ENCODE assay signal across 8 mouse cellular contexts in the genomic region with DNA sequence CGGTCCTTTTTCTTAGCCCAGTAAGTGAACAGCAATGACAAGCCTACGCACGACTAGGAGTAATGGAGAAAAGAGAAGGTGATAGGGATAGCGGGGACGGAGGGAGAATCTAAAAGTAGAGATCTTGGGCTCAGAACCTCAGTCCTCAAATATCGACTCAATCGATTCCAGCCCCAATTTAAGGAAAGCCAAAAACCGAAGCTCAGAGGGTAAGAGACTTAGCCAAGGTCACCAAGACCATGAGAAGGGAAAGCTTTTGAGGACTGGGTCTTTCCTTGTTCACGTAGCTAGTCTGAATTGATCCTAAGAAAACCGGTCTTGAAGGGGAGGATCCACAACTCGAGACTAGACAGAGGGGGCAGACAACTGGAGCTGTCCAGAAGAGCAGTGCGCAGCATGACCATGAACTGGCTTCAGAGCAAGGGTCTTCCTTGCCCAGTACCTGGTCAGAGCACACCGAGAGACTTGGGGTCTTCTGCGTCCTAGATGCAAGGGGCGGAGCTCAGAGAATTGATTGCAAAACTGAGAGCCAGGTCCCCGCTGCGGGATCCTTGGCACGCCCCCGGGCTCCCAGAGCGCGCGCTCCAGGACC. TPM values are rescaled to one million over a fixed set of nuclear protein-coding genes. Genes with fewer than 3 reads are reported as not detected.
DNase-seq lines count a peak whose midpoint lies in the region; ATAC-seq and TF ChIP-seq lines count a peak whose summit lies in the region.

No protein-coding gene starts in this region.

- H3K4me3 ChIP-seq in kidney, adult 2 months (ENCODE audit: insufficient read depth, low read depth, low read length), result peak overlapping the region; percentile 50
- peak overlapping the region; percentile 84 for H3K4me3 ChIP-seq in hindbrain, embryonic 13.5 days
- H3K4me3 ChIP-seq in midbrain, embryonic 14.5 days (replicated peaks; ENCODE audit: low read depth, low read length), result peak overlapping the region; percentile 79

- no peak for DNase-seq in kidney, adult 2 months
- DNase-seq in kidney, adult 8-10 months, result no peak
- DNase-seq in embryo, embryonic 10 days (ENCODE audit: low spot score), result peak; percentile 57
- DNase-seq in midbrain, embryonic 14.5 days, result peak; percentile 57
- no peak for DNase-seq in ovary, postnatal 36 days (ENCODE audit: low spot score)
- DNase-seq in thymus, postnatal 4 days, result no peak
- no peak for DNase-seq in thymus, adult 18-20 months

- H3K9ac ChIP-seq in hindbrain, embryonic 13.5 days, result peak overlapping the region; percentile 97
- H3K9ac ChIP-seq in midbrain, embryonic 14.5 days (replicated peaks; ENCODE audit: low read length), result peak overlapping the region; percentile 92

- no peaks in the 10 kb centered on the region for H3K36me3 ChIP-seq in kidney, adult 2 months (ENCODE audit: control insufficient read depth, insufficient read depth, low read length)
- no peaks in the 10 kb centered on the region for H3K36me3 ChIP-seq in hindbrain, embryonic 13.5 days
- no peaks in the 10 kb centered on the region for H3K36me3 ChIP-seq in midbrain, embryonic 14.5 days (ENCODE audit: control insufficient read depth, insufficient read depth, low read length)

- under 1% methylated on average over 22 of the region's 22 CpGs for WGBS in kidney, adult 2 months
- WGBS in hindbrain, embryonic 13.5 days, result under 1% methylated on average over 22 of the region's 22 CpGs
- WGBS in midbrain, embryonic 14.5 days, result under 1% methylated on average over 22 of the region's 22 CpGs

- H3K4me2 ChIP-seq in hindbrain, embryonic 13.5 days, result peak overlapping the region; percentile 94
- peak overlapping the region; percentile 88 for H3K4me2 ChIP-seq in midbrain, embryonic 14.5 days (ENCODE audit: low read length)

- no peaks in the 10 kb centered on the region for H3K9me3 ChIP-seq in hindbrain, embryonic 13.5 days
- no peaks in the 10 kb centered on the region for H3K9me3 ChIP-seq in midbrain, embryonic 14.5 days (ENCODE audit: control insufficient read depth, low read length)

- H3K27me3 ChIP-seq in kidney, adult 2 months (replicated peaks; ENCODE audit: control insufficient read depth, insufficient read depth, low read length), result 0 out of 2 replicates have a peak, but pooled peaks cover 2% of the 10 kb centered on the region
- H3K27me3 ChIP-seq in hindbrain, embryonic 13.5 days, result peaks cover 25% of the 10 kb centered on the region
- H3K27me3 ChIP-seq in midbrain, embryonic 14.5 days (ENCODE audit: control insufficient read depth, insufficient read depth, low read length), result no peaks in the 10 kb centered on the region; the same call in 1 of the 2 replicates

- no peak for TF ChIP-seq CTCF in kidney, adult 2 months (conservative IDR thresholded peaks at IDR 0.05; ENCODE audit: insufficient read depth, insufficient read length, low read depth, low read length)

- H3K4me1 ChIP-seq in kidney, adult 2 months (ENCODE audit: control insufficient read depth, insufficient read depth, low read length), result no peaks in the 10 kb centered on the region
- peaks cover 30% of the 10 kb centered on the region for H3K4me1 ChIP-seq in hindbrain, embryonic 13.5 days (replicated peaks)
- H3K4me1 ChIP-seq in midbrain, embryonic 14.5 days (ENCODE audit: control insufficient read depth, insufficient read depth, low read length), result peaks cover 13% of the 10 kb centered on the region; the same call in 1 of the 2 replicates

- no peak for TF ChIP-seq POLR2A in kidney, adult 2 months (IDR thresholded peaks at IDR 0.05; ENCODE audit: low read depth, low read length)

- peak; percentile 47 for ATAC-seq in hindbrain, embryonic 13.5 days (ENCODE audit: low FRiP score)
- ATAC-seq in midbrain, embryonic 14.5 days (ENCODE audit: low FRiP score, low TSS enrichment), result peak; percentile 15; the same call in 1 of the 2 replicates

- no peak overlapping the region for H3K27ac ChIP-seq in kidney, adult 2 months (ENCODE audit: insufficient read depth, low read depth, low read length)
- H3K27ac ChIP-seq in hindbrain, embryonic 13.5 days, result peak overlapping the region; percentile 90
- H3K27ac ChIP-seq in midbrain, embryonic 14.5 days (replicated peaks; ENCODE audit: low read depth, low read length), result peak overlapping the region; percentile 86

RNA-seq across cellular contexts. Expression of a gene that starts 1.2 kb away (rescaled TPM):
- 2.5 and 2.6 TPM in 2 replicates for polyA plus RNA-seq in kidney, adult 2 months (2012; rRNA removed)
- polyA plus RNA-seq in hindbrain, embryonic 13.5 days (2015; fragmentation: Nextera tagmentation; extraction: Ambion mirVana), result 2.9 and 3.1 TPM in 2 replicates
- 4.4 and 4.8 TPM in 2 replicates for polyA plus RNA-seq in midbrain, embryonic 14.5 days (2014; fragmentation: Nextera tagmentation; extraction: Ambion mirVana)

Comparison
In these comparisons a context has a peak if more than half of its experiments do, and no peak if none do; other contexts are left out.
1. DNase-seq: peak in embryo, embryonic 10 days (single experiment) and midbrain, embryonic 14.5 days (single experiment); none in kidney, adult 2 months (single experiment), kidney, adult 8-10 months (0 of 2), ovary, postnatal 36 days (single experiment), thymus, postnatal 4 days (single experiment) and thymus, adult 18-20 months (0 of 2).
2. Peak in every context shown above with its lines, with median percentiles within 50 percentile points of each other: H3K4me3 ChIP-seq.